Mouse (Mus musculus): ENCODE data around the gene Ptpn1. TPM values are rescaled to one million over a fixed set of nuclear protein-coding genes. Genes with fewer than 3 reads are reported as not detected.
A peak's percentile ranks its signal among the peaks of the same experiment; 100 is the strongest.

Gene Ptpn1
- polyA plus RNA-seq, 1 experiment from 2014 or later = 42.1 TPM

DNA sequence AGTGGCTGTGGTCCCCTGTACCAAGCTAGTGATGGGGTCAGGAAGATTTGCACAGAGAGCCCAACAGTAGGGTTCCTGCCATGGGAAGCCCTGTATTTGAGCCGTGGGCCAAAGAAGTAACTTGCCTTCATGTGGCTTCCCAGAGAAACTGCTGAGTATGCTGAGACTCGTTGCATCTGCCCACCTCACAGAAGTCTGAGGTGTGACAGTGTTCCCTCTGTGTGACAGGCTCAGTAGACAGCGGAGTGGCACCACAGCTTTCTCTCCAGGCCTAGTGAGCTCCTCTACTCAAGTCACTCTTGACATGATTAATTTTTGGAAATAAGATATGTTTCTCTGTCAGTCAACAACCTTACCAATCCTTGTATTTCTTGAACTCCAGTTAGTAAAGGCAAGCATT, 6.9 kb downstream of the Ptpn1 start:
- 75% methylated on average over 3 of the region's 3 CpGs for WGBS

DNA sequence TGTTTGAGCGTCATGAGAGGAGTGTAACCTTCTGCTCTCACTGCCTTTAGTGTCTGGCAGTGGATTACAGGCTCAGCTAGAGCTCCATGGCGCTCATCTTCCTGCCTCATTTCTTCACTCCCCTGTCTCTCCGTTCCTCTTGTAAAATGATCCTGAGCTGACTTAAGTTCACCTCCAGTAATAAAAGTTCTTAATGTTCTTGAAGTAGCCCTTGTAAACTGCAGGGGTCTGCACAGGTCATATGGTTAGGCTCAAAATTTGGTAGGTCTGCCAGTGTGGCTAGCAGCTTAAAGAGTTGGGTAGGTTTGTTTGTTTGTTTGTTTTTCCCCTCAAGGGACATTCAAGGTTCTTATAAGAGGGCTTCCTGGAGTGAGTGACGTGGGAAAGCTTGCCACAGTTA, 7.3 kb downstream of the Ptpn1 start:
- H3K9me3 ChIP-seq = no peaks in the 10 kb centered on the region
- H3K4me2 ChIP-seq = peak overlapping the region; percentile 18; the same call in 1 of the 2 replicates
- H3K9ac ChIP-seq = peak overlapping the region; percentile 54
- H3K36me3 ChIP-seq = peaks cover 4% of the 10 kb centered on the region; the same call in 1 of the 2 replicates
- no peak for ATAC-seq (ENCODE audit: extremely low read depth, insufficient number of reproducible peaks, low FRiP score, low TSS enrichment)
- no peak overlapping the region for H3K4me3 ChIP-seq
- 61% methylated on average over 4 of the region's 4 CpGs for WGBS
- peaks cover 90% of the 10 kb centered on the region for H3K4me1 ChIP-seq
- H3K27me3 ChIP-seq (replicated peaks) = no peaks in the 10 kb centered on the region
- peak overlapping the region; percentile 78 for H3K27ac ChIP-seq (replicated peaks)

More for the DNA sequence above, 6.9 kb downstream of the Ptpn1 start:
- peaks cover 4% of the 10 kb centered on the region; the same call in 1 of the 2 replicates for H3K36me3 ChIP-seq
- H3K4me2 ChIP-seq = no peak overlapping the region
- H3K27ac ChIP-seq (replicated peaks) = 0 out of 2 replicates have a peak overlapping the region, but pooled peaks have one; percentile 78
- no peaks in the 10 kb centered on the region for H3K9me3 ChIP-seq
- no peak overlapping the region for H3K4me3 ChIP-seq
- peaks cover 90% of the 10 kb centered on the region for H3K4me1 ChIP-seq
- ATAC-seq (ENCODE audit: extremely low read depth, insufficient number of reproducible peaks, low FRiP score, low TSS enrichment) = no peak
- H3K9ac ChIP-seq = 0 out of 2 replicates have a peak overlapping the region, but pooled peaks have one; percentile 19
- H3K27me3 ChIP-seq (replicated peaks) = no peaks in the 10 kb centered on the region

DNA sequence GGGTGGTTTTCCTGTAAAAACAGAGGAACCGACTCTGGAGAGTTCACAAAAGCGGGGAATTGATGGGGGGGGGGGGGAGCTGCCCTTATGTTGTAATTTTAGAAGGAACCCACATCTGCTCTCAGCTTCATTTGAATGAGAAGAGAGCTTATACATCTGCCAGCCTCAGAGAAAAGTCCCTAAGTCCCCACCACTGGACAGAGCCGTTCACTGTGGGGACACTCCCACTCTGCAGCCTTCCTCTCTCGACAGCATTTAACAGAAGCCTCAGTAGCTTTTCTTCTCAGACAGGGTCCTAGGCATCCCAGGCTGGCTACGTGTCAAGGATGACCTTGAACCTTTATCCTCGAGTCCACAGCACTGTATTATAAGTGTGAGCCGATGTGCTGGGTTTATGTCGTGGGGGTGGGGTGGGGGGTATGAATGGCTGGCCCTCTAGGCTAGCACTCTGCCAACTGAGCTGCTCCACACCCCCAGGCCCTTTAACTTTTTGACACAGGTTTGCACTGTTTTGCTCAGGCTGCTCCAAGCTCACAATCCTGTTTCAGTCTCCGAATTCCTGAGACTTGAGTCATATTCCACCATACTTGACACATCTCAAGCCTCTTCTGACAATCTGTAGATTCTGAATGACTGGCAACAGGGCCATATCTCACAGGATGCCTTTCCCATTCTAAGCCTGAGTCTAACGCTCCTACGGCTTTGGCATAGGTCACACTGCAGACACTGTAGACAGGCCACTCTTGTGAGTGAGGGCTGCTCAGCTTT, 8.0 kb downstream of the Ptpn1 start:
- H3K27ac ChIP-seq (replicated peaks) = peak overlapping the region; percentile 78
- H3K4me2 ChIP-seq = peak overlapping the region; percentile 18
- peaks cover 92% of the 10 kb centered on the region for H3K4me1 ChIP-seq
- no peaks in the 10 kb centered on the region for H3K9me3 ChIP-seq
- 27% methylated on average over 11 of the region's 11 CpGs for WGBS
- no peaks in the 10 kb centered on the region for H3K27me3 ChIP-seq (replicated peaks)
- H3K4me3 ChIP-seq = no peak overlapping the region
- peak; percentile 23; the same call in 1 of the 2 replicates for ATAC-seq (ENCODE audit: extremely low read depth, insufficient number of reproducible peaks, low FRiP score, low TSS enrichment)
- peaks cover 4% of the 10 kb centered on the region; the same call in 1 of the 2 replicates for H3K36me3 ChIP-seq
- H3K9ac ChIP-seq = peak overlapping the region; percentile 54

DNA sequence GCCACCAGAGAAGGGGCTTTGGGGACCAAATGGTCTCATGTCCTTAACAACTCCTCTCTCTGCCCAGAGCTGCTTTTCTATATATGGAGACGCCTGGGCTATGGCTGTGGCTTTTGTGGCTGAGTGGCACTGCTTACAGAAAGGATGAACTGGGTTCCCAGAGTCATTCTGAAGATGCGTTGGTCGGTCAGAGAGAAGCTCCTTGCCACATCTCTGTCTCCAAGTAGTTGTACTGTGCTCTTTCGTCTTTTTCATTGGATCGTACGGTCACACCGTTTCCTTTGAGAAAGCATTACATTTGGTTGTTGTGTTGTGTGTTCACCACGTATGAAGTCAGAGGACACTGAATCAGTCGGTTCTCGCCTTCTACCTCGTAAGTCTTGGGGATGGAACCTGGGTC, 8.8 kb downstream of the Ptpn1 start:
- H3K36me3 ChIP-seq = peaks cover 4% of the 10 kb centered on the region; the same call in 1 of the 2 replicates
- H3K9me3 ChIP-seq = no peaks in the 10 kb centered on the region
- peak overlapping the region; percentile 78 for H3K27ac ChIP-seq (replicated peaks)
- WGBS = 84% methylated on average over 11 of the region's 11 CpGs
- peaks cover 91% of the 10 kb centered on the region for H3K4me1 ChIP-seq
- H3K4me2 ChIP-seq = peak overlapping the region; percentile 18; the same call in 1 of the 2 replicates
- H3K4me3 ChIP-seq = no peak overlapping the region
- H3K9ac ChIP-seq = peak overlapping the region; percentile 54; the same call in 1 of the 2 replicates
- H3K27me3 ChIP-seq (replicated peaks) = no peaks in the 10 kb centered on the region
- ATAC-seq (ENCODE audit: extremely low read depth, insufficient number of reproducible peaks, low FRiP score, low TSS enrichment) = no peak

DNA sequence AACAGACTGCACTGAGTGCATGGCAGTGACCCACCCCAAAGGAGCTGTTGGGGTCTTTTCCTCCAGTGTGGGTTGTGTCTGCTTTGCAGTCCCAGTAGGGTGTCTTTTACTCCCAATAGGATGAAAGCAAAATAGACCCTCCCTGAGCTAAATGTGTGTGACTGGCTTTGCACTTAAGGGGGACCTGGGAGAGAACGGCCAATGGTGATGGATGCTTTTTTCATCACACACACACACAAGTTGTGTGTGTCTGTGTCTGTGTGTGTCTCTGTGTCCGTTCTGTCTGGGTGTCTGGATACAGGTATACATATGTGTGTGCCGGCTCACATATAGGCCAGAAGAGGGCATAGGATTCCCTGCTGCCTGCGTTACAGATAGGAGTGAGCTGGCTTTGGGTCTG, 9.5 kb downstream of the Ptpn1 start:
- WGBS = 62% methylated on average over 4 of the region's 4 CpGs
- Histone ChIP-seq H3K9me3 (no peaks in the 10 kb centered on the region), H3K4me2 (no peak overlapping the region), H3K27me3 (replicated peaks) (no peaks in the 10 kb centered on the region), H3K4me1 (peaks cover 90% of the 10 kb centered on the region), H3K36me3 (peaks cover 4% of the 10 kb centered on the region; the same call in 1 of the 2 replicates), H3K9ac (0 out of 2 replicates have a peak overlapping the region, but pooled peaks have one; percentile 42), H3K4me3 (no peak overlapping the region), H3K27ac (replicated peaks) (peak overlapping the region; percentile 86; the same call in 1 of the 2 replicates)
- ATAC-seq (ENCODE audit: extremely low read depth, insufficient number of reproducible peaks, low FRiP score, low TSS enrichment) = no peak

DNA sequence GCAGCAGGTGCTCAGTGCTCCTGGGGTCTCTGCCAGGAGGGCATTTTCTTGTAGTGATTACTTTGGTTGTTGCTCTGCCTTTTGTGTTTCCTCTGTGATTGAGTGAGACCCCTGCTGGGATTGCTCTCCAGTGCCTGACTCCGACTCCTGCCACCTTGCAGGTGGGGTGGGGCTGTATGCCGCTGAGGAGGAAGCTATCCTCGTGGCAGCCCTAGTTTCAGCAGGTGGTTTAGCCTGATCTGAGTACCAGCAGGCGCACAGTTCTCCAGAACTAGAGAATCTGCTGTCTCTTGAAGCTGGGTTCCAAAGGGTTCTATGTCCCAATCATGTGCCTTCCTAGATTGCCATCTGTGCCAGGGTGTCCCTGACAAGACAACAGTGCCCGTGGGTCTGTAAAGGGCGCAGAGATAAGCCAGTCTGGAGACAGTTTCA, 9.9 kb downstream of the Ptpn1 start:
- 41% methylated on average over 6 of the region's 6 CpGs for WGBS
- ATAC-seq (ENCODE audit: extremely low read depth, insufficient number of reproducible peaks, low FRiP score, low TSS enrichment) = no peak
- H3K9ac ChIP-seq = peak overlapping the region; percentile 42; the same call in 1 of the 2 replicates

DNA sequence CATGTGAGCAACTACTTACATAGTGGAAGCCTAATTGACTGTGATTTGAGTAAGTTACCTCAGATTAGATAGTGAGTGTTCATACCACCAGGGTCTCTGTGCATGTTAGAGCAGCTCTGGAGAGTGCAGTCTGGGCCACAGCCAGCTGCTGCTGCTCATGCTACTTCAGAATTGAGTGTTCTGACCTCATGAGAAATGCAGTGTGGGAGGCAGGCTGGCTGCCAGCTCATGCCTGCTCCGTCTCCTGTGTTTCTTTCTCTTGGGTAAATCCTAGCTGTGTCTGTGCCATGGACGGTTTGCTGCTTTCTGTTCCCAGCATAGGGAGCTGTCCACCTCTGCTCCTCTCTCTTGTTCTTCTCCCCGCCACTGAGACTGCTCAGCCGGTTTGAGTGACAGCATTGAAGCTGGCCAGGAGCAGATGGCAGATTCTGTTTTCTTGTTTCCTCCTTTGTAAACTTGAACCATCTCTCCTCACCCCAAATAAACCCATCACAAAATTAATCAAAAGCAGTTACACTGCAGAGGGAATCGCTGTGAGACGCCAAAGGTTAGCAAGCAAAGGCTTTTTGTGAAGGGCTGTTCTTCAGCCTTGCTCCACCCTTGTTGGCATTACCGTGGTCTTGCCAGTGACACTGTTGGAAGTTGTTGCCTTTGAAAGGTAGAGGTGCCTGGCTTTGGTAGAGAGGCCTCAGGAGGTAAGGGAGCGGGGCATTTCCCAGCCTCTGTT, 10.5 kb downstream of the Ptpn1 start:
- Histone ChIP-seq H3K9me3 (no peaks in the 10 kb centered on the region), H3K4me1 (peaks cover 89% of the 10 kb centered on the region), H3K36me3 (peaks cover 1% of the 10 kb centered on the region; the same call in 1 of the 2 replicates), H3K9ac (peak overlapping the region; percentile 42), H3K27me3 (replicated peaks) (no peaks in the 10 kb centered on the region), H3K4me2 (peak overlapping the region; percentile 50), H3K4me3 (peak overlapping the region; percentile 19; the same call in 1 of the 2 replicates), H3K27ac (replicated peaks) (peak overlapping the region; percentile 86)
- 37% methylated on average over 8 of the region's 8 CpGs for WGBS
- ATAC-seq (ENCODE audit: extremely low read depth, insufficient number of reproducible peaks, low FRiP score, low TSS enrichment) = peak; percentile 56; the same call in 1 of the 2 replicates

More for the DNA sequence above, 9.9 kb downstream of the Ptpn1 start:
- H3K4me2 ChIP-seq = peak overlapping the region; percentile 50
- no peaks in the 10 kb centered on the region for H3K27me3 ChIP-seq (replicated peaks)
- peak overlapping the region; percentile 19; the same call in 1 of the 2 replicates for H3K4me3 ChIP-seq
- peaks cover 4% of the 10 kb centered on the region; the same call in 1 of the 2 replicates for H3K36me3 ChIP-seq
- H3K4me1 ChIP-seq = peaks cover 89% of the 10 kb centered on the region
- H3K27ac ChIP-seq (replicated peaks) = peak overlapping the region; percentile 86
- no peaks in the 10 kb centered on the region for H3K9me3 ChIP-seq

DNA sequence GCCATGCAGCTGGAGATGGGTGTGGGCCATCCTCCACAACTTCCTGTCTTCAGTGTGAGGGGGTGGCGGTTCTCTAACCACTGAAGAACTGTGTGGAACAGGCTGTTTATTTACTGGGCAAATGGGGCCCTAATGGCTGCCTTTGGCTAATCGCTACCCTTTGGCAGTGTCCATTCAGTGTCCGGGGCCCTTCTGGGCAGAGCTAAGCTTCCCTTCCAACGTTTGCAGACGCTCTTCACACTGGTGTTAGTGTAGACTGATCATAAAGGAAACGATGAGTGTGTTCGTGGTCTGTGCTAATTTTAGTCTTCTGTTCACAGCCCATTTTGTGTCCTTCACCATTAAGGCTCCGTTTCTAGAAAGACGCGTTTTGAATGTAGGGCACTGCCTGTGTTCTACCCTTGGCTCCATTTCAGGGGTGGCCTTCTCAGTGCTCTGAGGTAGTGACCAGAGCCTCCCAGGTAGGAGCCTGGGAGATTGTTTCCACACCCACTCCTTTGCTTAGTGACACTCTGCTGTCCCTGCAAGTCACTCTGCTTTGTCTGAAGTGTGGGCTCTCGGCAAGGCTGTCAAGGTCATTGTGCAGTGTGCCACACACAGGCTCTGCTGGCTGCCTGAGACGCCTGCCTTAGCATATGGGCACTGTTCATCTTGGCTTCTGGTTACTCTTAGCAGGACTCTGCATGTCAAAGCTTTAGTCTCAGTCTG, 11.2 kb downstream of the Ptpn1 start:
- H3K4me2 ChIP-seq = peak overlapping the region; percentile 50
- H3K27me3 ChIP-seq (replicated peaks) = no peaks in the 10 kb centered on the region
- H3K27ac ChIP-seq (replicated peaks) = peak overlapping the region; percentile 86
- H3K4me3 ChIP-seq = no peak overlapping the region
- H3K36me3 ChIP-seq = no peaks in the 10 kb centered on the region
- 45% methylated on average over 12 of the region's 12 CpGs for WGBS
- peak overlapping the region; percentile 41 for H3K9ac ChIP-seq
- H3K9me3 ChIP-seq = no peaks in the 10 kb centered on the region
- no peak for ATAC-seq (ENCODE audit: extremely low read depth, insufficient number of reproducible peaks, low FRiP score, low TSS enrichment)
- H3K4me1 ChIP-seq = peaks cover 95% of the 10 kb centered on the region

DNA sequence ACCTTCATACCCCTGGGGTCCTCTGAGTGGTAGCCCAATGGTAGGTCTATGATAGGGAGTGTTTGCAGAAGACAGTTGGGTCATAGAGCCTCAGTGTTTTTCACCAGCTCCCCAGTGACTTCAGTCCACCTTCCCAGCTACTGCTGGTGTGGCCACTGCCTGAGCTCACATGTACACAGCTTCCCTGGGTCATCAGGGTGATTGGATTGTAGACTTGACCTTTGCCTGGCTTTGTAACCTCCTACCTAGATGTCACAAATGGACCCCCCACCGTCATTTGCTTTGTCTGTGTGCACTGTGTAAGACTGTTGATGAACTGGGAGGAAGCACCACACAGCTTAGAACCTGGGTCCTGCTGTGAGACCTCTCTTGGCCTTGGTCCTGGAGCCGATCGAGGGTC, 12.3 kb downstream of the Ptpn1 start:
- Histone ChIP-seq H3K4me3 (no peak overlapping the region), H3K27me3 (replicated peaks) (no peaks in the 10 kb centered on the region), H3K4me2 (no peak overlapping the region), H3K4me1 (peaks cover 97% of the 10 kb centered on the region), H3K9ac (no peak overlapping the region), H3K27ac (replicated peaks) (no peak overlapping the region), H3K36me3 (no peaks in the 10 kb centered on the region), H3K9me3 (no peaks in the 10 kb centered on the region)
- WGBS = 89% methylated on average over 3 of the region's 3 CpGs
- ATAC-seq (ENCODE audit: extremely low read depth, insufficient number of reproducible peaks, low FRiP score, low TSS enrichment) = no peak

DNA sequence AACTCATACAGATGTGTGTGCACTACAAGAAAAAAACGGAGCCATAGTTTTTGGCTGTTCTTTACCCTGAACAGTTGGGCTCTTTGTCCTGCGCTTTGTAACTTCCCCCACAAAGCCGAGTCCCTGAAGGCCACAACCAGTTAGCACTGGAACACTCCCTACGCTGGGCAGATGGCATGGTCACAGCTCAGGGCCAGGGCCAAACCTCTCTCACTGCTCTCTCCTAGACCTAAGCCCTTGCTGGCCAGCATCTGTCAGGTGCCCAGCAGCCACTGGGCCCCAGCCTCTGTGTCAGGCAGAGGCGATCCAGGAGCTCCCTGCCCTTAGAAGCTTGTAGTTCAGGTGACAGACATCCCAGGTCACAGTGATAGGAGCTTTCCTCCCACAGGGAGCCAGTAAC, 13.6 kb downstream of the Ptpn1 start:
- H3K4me2 ChIP-seq = no peak overlapping the region
- H3K9me3 ChIP-seq = no peaks in the 10 kb centered on the region
- peaks cover 96% of the 10 kb centered on the region for H3K4me1 ChIP-seq
- H3K9ac ChIP-seq = peak overlapping the region; percentile 47; the same call in 1 of the 2 replicates
- no peak overlapping the region for H3K27ac ChIP-seq (replicated peaks)
- no peaks in the 10 kb centered on the region for H3K27me3 ChIP-seq (replicated peaks)
- no peak for ATAC-seq (ENCODE audit: extremely low read depth, insufficient number of reproducible peaks, low FRiP score, low TSS enrichment)
- no peaks in the 10 kb centered on the region for H3K36me3 ChIP-seq
- no peak overlapping the region for H3K4me3 ChIP-seq
- 74% methylated on average over 5 of the region's 5 CpGs for WGBS
